Mouse (Mus musculus) activated CD4-positive, CD25-positive, alpha-beta regulatory T cell, adult 4 months (primary cell): Measurements from ENCODE around the gene Aco1. TPM values are rescaled to one million over a fixed set of nuclear protein-coding genes. Genes with fewer than 3 reads are reported as not detected.
"Not testable (repeated sequence)": the region's sequence is repeated elsewhere in the genome, so short reads cannot be mapped to it uniquely, and the experiment has no call there.

Experiments
- ATAC-seq: one replicate; pipeline ENCODE4 v1.8.0; 2017
- polyA plus RNA-seq, 2 experiments: library from polyadenylated mRNA; unstranded; fragments of 100-300 nt; shearing (Covaris generic); gene quantifications; one replicate each; pipeline ENCODE4 v1.2.1; 2017

Gene Aco1
- 10 to 100 TPM; 20.3 to 22.6 TPM for polyA plus RNA-seq

DNA sequence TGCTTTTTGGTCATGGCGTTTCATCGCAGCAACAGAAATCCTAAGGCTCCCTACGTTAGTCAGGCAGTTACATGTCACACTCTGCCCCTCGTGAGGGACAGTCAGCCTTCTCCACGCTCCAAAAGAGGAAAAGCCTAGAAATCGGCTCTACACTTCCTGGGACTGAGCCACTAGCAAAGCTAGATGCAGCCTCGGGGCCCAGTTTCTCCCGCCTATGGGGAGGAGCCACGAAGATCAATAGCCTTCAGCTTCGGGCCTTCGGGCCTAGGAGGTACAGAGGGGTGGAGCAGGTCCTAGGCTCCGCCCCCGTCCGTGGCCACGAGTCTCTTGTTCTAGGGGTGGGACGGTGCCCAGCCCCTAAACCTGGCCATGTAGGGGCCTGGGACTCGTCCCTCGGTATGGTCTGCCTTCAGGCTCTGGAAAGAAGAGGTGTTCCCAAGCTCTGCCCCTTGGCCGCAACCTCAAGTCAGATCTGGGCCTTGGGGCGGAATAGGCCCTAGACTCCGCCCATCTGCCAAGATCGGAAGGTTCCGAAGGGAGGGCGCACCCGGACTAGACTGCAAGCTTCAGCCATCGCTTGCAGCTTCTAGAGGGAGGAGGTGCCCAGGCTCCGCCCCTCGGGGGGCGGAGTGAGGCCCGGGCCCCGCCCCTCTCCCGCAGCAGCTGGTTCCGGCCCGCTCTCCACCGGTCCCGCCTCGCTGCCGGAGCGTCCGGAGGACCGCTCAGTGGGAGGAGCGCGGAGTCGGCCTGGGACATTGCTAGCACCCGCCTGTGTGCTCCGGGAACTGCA is at the start of gene Aco1:
Gene Aco1 (plus strand): TSS at position 339 of the 790 bp plus-strand sequence.
- ATAC-seq = peak; percentile 93

- ATAC-seq = no peak
Measured at GRCm38 (mm10) chr4:40094974-40095373, 47.9 kb upstream of the Aco1 start.

- no peak for ATAC-seq
Measured at GRCm38 (mm10) chr4:40102996-40103395, 39.9 kb upstream of the Aco1 start.

DNA sequence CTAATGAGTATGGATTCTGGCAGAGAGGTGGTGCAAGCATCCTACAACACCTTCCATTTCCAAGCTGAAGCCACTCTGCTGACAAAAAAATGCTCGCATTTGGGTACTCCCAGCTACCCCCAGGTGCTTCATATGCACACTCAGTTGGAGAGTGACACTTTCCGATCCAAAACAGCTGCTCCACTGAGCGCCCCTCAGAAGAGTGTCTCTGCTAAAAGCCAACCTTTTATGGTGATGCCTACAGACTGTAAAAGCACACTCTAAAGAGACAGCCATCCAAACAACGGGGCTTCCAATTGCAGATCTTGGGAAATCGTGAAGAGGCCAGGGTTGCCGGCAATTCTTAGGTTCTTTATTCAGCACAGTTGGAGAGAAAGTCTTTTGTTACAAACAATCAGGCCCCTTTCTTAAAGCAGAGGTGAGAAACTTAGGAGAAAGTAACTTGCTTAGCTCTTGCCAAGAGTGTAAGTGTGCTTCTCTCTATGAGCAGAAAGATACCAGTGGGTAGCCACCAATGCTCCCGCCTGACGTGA is 36.8 kb upstream of the Aco1 start:
- no peak for ATAC-seq

- ATAC-seq = no peak
Measured at GRCm38 (mm10) chr4:40108030-40108429, 34.9 kb upstream of the Aco1 start.

- ATAC-seq = no peak
Measured at GRCm38 (mm10) chr4:40113173-40113572, 29.7 kb upstream of the Aco1 start.

DNA sequence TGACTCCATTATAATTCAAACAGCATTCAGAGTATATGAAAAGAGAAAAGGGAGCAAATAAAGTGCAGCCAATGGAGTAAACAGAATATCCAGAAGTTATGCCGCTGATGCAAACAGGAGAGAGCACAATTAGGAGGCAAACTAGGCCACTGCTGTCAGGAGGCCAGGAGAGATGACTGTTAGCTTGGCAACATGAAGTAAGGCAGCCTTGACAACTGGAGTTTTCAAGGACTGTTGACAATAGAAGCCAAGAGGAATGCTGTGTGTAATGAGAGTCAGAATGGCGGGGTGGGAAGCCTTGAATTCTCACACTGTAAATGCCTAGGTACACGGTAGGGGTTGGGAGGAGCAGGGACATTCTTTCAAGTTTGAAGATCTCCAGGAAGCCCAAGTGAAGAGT is 21.7 kb upstream of the Aco1 start:
- ATAC-seq = no peak

DNA sequence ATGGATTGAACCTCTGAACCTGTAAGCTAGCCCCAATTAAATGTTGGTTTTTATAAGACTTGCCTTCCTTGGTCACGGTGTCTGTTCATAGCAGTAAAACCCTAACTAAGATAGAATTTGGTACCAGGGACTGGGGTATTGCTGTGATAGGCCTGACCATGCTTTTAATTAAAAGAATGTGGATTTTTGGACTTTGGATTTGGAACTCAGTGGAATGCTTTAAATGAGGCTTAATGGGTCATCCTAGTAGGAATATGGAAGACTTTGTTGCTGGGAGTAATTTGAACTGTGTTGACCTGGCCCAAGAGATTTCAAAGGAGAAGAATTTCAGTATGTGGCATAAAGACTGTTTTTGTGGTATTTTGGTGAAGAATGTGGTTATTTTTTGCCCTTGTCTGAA is 20.6 kb upstream of the Aco1 start:
- not testable (repeated sequence) for ATAC-seq

DNA sequence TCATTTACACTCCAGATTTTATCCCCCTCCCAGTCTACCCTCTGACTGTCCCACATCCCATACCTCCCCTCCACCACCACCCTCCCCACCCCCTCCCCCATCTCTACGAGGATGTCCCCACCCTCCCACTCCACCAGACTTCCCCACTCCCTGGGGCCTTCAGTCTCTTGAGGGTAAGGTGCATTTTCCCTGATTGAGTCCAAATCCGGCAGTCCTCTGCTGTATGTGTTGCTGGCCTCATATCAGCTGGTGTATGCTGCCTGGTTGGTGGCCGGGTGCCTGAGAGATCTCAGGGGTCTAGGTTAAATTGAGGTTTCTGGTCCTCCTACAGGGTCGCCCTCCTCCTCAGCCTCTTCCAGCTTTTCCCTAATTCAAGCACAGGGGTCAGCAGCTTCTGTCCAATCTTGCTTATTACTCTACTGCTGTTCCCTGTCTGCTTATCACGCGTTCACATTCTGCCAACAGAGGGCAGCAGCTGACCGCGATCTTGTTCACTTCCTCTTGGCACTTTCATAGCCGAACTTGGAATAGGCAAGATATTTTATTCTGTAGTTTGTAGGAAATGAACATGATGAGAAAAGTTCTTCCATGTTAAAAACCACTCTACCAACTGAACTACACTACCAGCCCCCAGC is 8.3 kb upstream of the Aco1 start:
- peak; percentile 81 for ATAC-seq

GRCm38 (mm10) chr4:40136519-40136918 is 6.4 kb upstream of the Aco1 start:
- ATAC-seq = no peak

DNA sequence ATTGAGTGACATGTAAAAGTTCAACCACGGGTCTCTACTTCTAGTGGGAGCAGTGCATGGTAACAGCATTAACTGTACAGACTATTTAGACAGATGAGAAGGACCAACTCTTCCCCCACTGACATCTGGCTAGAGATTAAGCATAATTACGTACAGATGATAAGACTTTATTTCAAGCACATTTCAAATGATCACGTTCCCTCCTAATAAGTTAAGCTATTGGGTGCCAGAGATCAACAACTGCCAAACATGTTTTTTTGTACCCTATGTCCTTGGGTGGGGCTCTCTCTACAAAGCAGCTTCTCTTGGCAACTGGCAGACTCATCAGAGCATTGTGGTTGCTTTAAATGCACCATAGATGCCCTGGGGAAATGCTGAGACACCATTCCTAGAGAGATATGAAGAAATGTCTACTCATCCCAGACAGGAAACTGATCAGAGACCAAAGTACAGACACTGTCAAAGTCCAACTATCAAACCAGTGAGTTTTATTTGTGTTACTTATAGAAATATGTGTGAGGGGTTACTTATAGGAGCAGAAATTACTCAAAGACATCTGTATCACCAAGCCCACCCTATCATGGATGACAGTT is 3.1 kb upstream of the Aco1 start:
- no peak for ATAC-seq

DNA sequence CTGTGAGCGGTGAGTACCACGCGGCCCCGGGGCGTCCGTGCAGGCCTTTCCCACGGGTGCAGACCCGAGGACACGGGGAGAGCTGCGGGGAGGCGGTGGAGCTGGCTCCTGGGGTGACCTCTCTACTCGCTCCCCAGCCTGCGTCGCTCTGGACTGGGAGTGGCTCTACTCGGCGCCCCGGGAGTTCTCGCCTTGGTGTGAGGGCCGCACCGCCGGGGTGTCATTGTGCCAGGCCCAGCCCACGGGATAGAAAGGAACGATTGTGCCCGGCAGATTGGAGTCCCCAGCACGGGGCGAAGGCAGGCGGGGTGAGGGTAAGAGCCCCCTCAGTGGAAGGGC is 621 bp downstream of the Aco1 start:
- no peak for ATAC-seq

DNA sequence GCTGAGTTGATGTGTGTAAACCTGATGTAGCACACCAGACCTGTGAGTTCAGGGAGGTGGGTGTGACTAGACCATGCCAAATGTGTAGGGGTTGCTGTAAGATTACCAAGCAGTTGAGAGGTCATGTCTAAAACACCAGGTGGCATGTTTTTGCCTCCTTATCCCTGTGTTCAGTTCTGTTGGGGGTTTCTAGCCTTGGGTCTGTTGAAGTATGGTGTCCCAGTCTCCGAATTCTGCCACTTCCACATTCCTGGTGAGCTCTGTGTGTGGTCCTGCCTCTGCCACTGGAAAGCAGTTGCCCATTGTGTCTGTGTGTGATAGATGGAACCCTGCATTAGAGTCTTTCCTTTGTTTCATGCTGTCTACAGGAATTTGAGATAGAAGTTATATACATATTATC is 1.7 kb downstream of the Aco1 start:
- no peak for ATAC-seq

- ATAC-seq = no peak
Measured at GRCm38 (mm10) chr4:40144981-40145380, 2.1 kb downstream of the Aco1 start.

- ATAC-seq = no peak
Measured at GRCm38 (mm10) chr4:40148281-40148680, 5.4 kb downstream of the Aco1 start.

DNA sequence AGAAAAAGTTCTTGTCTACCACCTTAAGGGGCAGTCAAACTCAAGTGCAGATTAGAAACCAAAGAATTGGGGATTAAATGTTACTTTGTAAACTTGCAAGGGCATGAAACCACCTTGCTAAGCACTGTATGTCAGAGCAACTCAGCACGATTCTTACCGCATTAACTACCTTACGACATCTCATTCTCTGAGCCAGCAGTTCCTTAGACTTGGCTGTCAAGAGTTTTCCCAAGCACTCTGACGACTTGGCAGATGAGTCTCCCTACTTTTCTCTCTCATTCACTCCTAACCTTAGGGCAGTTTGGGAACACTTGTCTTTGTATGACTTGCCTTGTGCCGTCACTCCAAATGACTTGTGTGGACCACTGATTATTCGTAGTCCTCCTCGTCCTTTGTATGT is 7.2 kb downstream of the Aco1 start:
- no peak for ATAC-seq

GRCm38 (mm10) chr4:40152771-40153170 is 9.9 kb downstream of the Aco1 start:
- no peak for ATAC-seq

DNA sequence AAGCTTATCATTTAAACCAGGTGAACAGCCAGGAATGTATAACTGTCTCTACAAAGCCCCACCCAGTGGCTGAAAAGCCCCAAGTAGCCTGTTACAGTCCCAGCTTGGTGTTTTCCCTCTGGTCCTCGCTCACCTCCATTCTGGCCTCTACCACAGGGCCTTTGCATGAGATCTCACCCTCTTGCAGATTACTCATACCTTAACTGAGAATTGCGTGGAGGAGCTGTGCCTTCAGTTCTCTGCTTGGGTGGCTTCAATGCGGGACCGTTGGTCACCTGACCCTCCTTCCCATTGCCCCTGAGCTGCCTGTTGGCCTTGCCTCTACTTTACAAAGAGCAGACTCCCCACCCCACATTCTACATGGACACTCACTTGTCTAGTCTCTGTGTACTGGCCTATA is 10.6 kb downstream of the Aco1 start:
- ATAC-seq = no peak

DNA sequence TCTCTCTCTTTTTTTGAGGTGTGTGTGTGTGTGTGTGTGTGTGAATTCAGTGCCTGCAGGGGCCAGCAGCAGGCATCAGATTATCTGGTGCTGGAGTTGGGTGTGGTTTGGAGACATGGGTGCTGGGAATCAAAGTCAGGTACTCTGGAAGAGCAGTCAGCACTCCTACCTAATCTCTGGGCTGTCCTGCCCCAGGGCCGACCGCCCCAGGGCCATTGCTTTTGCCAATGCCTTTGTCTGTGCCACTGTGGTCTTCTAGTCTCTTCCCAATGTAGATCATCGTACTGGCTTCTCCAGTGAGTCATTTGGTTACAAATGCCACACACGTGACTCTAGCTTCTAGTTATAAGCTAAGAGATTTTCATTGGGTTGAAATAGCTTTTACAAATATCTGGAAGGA is 11.9 kb downstream of the Aco1 start:
- ATAC-seq = no peak

DNA sequence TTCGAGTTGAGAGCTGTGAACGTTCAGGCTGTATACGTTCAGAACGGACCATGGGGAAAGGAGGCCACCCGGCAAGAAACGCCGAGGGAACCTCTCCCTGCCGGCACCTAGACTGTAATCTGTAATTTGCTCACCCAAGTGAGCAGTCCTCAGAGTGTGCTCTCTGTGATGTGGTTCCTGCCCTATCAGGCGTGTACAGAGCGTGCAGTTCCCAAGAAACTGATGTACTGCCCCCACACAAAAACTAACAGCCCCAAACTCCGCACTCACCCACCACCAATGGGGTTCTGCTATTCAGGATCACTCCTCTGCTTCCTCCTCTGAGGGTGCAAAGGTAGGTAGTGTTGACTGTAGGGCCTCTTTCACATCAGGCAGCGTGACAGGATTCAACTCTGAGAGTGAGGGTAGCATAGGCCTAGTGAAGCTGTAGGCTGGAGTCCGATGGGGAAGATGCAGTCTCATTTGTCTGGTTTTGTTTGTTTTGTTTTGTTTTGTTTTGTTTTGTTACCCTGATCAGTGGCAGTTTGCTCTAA is 12.7 kb downstream of the Aco1 start:
- ATAC-seq = no peak

DNA sequence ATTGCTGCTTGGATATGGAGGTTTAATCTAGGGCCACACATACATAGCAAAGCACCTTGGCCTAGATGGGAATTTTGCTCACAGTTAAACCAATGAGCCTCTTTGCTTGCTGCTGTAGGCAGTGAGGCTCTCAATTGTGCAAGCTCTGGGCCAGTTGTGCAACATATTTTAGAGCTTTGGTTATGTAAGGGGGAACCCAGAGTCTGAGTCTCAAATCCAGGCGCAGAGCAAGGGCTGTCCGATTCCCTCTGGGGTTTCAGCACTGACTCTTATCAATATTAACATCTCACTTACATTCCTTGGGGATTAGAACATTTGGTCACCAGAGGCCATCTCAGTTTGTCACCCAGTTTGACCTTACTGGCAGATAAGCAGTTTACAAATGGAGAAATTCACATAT is 13.3 kb downstream of the Aco1 start:
- no peak for ATAC-seq

DNA sequence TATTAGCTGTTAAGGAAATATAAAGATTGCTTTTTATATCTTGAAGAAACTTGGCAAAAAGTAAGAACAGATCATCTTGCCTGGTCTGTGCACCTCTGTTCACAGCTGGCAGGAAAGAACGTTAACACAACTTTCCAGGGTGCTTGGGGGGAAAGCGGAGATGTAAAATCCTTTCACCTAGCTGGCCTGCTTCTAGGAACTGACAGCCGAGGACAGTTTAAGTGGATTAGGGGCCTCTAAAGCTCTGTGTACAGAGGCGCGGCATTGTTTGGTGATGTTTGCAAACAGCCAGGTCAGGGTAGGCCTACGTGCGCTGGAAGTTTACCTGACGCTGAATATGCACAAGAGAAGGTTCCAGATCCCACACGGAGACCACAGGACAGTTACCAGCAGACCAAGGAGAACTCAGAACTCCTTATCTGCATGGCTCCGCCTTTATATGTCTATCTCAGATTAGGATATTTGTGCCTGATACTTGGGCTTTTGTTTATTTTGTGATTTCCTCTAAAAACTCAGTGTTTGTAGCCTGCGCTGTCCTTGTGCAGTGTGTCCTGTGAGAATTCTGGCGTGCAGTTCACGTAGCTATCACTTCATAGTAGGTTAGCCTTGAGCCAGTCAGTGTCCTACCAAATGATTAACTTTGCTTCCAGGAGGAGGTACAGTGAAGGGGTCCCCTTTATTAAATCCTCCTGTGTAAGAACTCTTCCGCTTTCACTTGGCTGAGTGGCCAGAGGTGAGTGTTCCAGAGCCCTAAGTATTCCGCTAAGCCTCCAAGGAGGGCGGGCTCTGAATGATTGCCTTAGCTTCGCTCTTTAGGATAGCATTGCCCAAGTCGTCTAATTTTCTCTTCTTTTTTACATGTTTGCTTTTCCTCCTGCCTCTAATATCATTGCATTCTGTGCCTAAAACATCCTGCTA is 14.0 kb downstream of the Aco1 start:
- no peak for ATAC-seq
